Mouse (Mus musculus) small intestine, adult 2 months (tissue): ENCODE data around the gene Snx27. TPM values are rescaled to one million over a fixed set of nuclear protein-coding genes. Genes with fewer than 3 reads are reported as not detected.
A peak's percentile ranks its signal among the peaks of the same experiment; 100 is the strongest.

Experiments
- H3K27ac ChIP-seq: fragments of 200-500 bp; 2 replicates; pipeline ENCODE4 v1.5.1; 2012; ENCODE audit warnings: low read depth, low read length, control low read depth, inconsistent platforms; ENCODE audit not compliant: insufficient read depth
- H3K27me3 ChIP-seq: fragments of 200-500 bp; 2 replicates; pipeline ENCODE4 v1.6.1; 2012; ENCODE audit warnings: mild to moderate bottlenecking, moderate library complexity, low read length, inconsistent platforms; ENCODE audit not compliant: control insufficient read depth, insufficient read depth
- H3K36me3 ChIP-seq: fragments of 200-500 bp; 2 replicates; pipeline ENCODE4 v1.6.1; 2012; ENCODE audit warnings: mild to moderate bottlenecking, low read length, control low read depth, inconsistent platforms; ENCODE audit not compliant: control insufficient read depth, insufficient read depth
- H3K4me1 ChIP-seq: fragments of 200-500 bp; 2 replicates; pipeline ENCODE4 v1.6.1; 2012; ENCODE audit warnings: low read length, inconsistent platforms, mixed read lengths; ENCODE audit not compliant: control insufficient read depth, insufficient read depth, insufficient read length
- H3K4me3 ChIP-seq: fragments of 200-500 bp; 2 replicates; pipeline ENCODE4 v1.5.1; 2012; ENCODE audit warnings: low read depth, mild to moderate bottlenecking, control low read depth, inconsistent platforms, low read length, moderate library complexity
- CTCF ChIP-seq: fragments of 200-500 bp; IDR thresholded peaks from 2 replicates; pipeline ENCODE4 v1.5.1; 2012; ENCODE audit warnings: low read depth, mild to moderate bottlenecking, control low read depth, inconsistent platforms, low read length, moderate library complexity, mixed read lengths; ENCODE audit not compliant: insufficient replicate concordance, insufficient read length; ENCODE audit errors: extremely low read depth
- POLR2A ChIP-seq: fragments of 200-500 bp; IDR thresholded peaks from 2 replicates; pipeline ENCODE4 v1.6.1; 2012; ENCODE audit warnings: low read depth, mild to moderate bottlenecking, control low read depth, inconsistent platforms, low read length, moderate library complexity
- WGBS: fragments of 180-500 bp; shearing (Covaris S2); methylation state at CpG from one replicate; pipeline ENCODE4 v1.1.7; 2018; 5-methylcytosine and 5-hydroxymethylcytosine counted together
- polyA plus RNA-seq: library from polyadenylated mRNA; depleted of rRNA; stranded (reverse); fragments of >200 nt; gene quantifications from 2 replicates; pipeline ENCODE4 v1.2.3, GENCODE M21; 2012

Snx27 gene
- polyA plus RNA-seq, 1 experiment: 3.4 TPM

GRCm38 (mm10) chr3:94597224-94597779, 14.8 kb upstream of the Snx27 start:
- Histone ChIP-seq H3K4me3 (no peak overlapping the region), H3K27me3 (no peaks in the 10 kb centered on the region), H3K4me1 (no peaks in the 10 kb centered on the region), H3K27ac (no peak overlapping the region), H3K36me3 (no peaks in the 10 kb centered on the region)
- no peak for TF ChIP-seq CTCF
- TF ChIP-seq POLR2A: no peak
- WGBS: 68% methylated on average over 3 of the region's 3 CpGs

- TF ChIP-seq CTCF (no peak), POLR2A (no peak)
- no peak overlapping the region for H3K4me3 ChIP-seq
- H3K27ac ChIP-seq: no peak overlapping the region
- no peaks in the 10 kb centered on the region for H3K4me1 ChIP-seq
- H3K27me3 ChIP-seq: no peaks in the 10 kb centered on the region
- no peaks in the 10 kb centered on the region for H3K36me3 ChIP-seq
- 84% methylated on average over 6 of the region's 6 CpGs for WGBS
Observed at GRCm38 (mm10) chr3:94595871-94596287, 13.4 kb upstream of the Snx27 start.

GRCm38 (mm10) chr3:94591066-94591465, 8.6 kb upstream of the Snx27 start:
- Histone ChIP-seq H3K4me1 (peaks cover 4% of the 10 kb centered on the region; the same call in 1 of the 2 replicates), H3K36me3 (no peaks in the 10 kb centered on the region), H3K4me3 (no peak overlapping the region), H3K27ac (no peak overlapping the region), H3K27me3 (no peaks in the 10 kb centered on the region)
- TF ChIP-seq CTCF (no peak), POLR2A (no peak)
- WGBS: 74% methylated on average over 5 of the region's 5 CpGs

- Histone ChIP-seq H3K27me3 (no peaks in the 10 kb centered on the region), H3K4me3 (no peak overlapping the region), H3K4me1 (peaks cover 4% of the 10 kb centered on the region; the same call in 1 of the 2 replicates), H3K27ac (no peak overlapping the region), H3K36me3 (no peaks in the 10 kb centered on the region)
- 37% methylated on average over 5 of the region's 5 CpGs for WGBS
- TF ChIP-seq CTCF: no peak
- TF ChIP-seq POLR2A: no peak
Observed at GRCm38 (mm10) chr3:94587962-94588361, 5.4 kb upstream of the Snx27 start.

- Histone ChIP-seq H3K27me3 (no peaks in the 10 kb centered on the region), H3K36me3 (no peaks in the 10 kb centered on the region), H3K27ac (no peak overlapping the region), H3K4me1 (peaks cover 10% of the 10 kb centered on the region; the same call in 1 of the 2 replicates), H3K4me3 (peak overlapping the region; percentile 98; the same call in 1 of the 2 replicates)
- TF ChIP-seq POLR2A: no peak
- no peak for TF ChIP-seq CTCF
- WGBS: 57% methylated on average over 7 of the region's 7 CpGs
Observed at GRCm38 (mm10) chr3:94582944-94583343, 428 bp upstream of the Snx27 start.

- Histone ChIP-seq H3K4me3 (peak overlapping the region; percentile 98), H3K36me3 (no peaks in the 10 kb centered on the region), H3K27me3 (no peaks in the 10 kb centered on the region), H3K27ac (peak overlapping the region; percentile 45; the same call in 1 of the 2 replicates), H3K4me1 (peaks cover 7% of the 10 kb centered on the region; the same call in 1 of the 2 replicates)
- no peak for TF ChIP-seq CTCF
- WGBS: under 1% methylated on average over 47 of the region's 48 CpGs
Observed at GRCm38 (mm10) chr3:94581793-94582455, 592 bp downstream of the Snx27 start.

GRCm38 (mm10) chr3:94581138-94581780, 1.3 kb downstream of the Snx27 start:
- Histone ChIP-seq H3K36me3 (no peaks in the 10 kb centered on the region), H3K27ac (no peak overlapping the region), H3K4me1 (peaks cover 9% of the 10 kb centered on the region; the same call in 1 of the 2 replicates), H3K4me3 (peak overlapping the region; percentile 98), H3K27me3 (no peaks in the 10 kb centered on the region)
- 7% methylated on average over 16 of the region's 16 CpGs for WGBS
- TF ChIP-seq POLR2A (no peak), CTCF (no peak)
